Mouse (Mus musculus) right cerebral cortex, postnatal 4 days (tissue): Measurements from ENCODE around the gene Zfp609.
"Not testable (repeated sequence)": the region's sequence is repeated elsewhere in the genome, so short reads cannot be mapped to it uniquely, and the experiment has no call there.

Experiments
- DNase-seq: peaks from one replicate; pipeline ENCODE4 v3.0.0-alpha.2; 2022

Gene Zfp609

GRCm38 (mm10) chr9:65703241-65703640 lies 124.1 kb downstream of the Zfp609 start:
- no peak for DNase-seq

DNA sequence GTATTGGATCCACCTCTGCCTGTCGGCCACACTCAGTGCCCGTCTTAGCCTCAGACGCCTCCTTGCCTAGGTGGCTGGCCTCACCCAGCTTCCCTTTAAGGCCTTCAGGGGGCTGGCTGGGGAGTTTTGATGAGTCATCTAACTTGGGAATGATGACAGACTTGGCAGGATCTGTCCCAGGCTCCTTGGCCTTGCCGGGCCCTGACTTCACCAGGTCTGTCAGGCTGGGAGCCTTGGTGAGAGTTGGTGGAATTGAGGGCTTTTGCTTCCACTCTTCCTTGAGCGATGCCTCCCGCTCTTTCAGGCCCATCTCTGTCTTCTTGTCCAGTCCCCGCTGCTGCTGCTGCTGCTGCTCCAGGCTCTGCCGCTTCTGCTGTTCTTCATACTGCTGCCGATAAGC lies 125.1 kb downstream of the Zfp609 start:
- DNase-seq = no peak

DNA sequence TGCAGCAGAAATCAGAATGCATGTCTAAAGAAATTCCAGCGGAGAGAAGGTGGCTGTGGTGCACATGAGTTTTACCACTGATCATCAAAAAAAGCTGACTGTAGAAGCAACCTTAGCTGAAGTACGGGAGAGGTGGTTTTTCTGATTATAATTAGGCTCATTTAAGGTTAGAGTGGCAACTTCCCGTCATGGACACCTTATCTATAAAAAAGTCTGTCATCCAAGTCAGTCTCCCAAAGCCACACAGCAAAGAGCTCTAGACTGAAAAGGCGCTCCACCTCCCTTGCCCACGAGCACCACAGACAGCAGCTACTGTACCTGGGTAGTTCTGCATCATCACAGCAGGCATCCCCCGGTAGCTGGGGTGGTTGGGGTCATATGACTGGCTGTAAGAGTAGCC lies 126.9 kb downstream of the Zfp609 start:
- no peak for DNase-seq

DNA sequence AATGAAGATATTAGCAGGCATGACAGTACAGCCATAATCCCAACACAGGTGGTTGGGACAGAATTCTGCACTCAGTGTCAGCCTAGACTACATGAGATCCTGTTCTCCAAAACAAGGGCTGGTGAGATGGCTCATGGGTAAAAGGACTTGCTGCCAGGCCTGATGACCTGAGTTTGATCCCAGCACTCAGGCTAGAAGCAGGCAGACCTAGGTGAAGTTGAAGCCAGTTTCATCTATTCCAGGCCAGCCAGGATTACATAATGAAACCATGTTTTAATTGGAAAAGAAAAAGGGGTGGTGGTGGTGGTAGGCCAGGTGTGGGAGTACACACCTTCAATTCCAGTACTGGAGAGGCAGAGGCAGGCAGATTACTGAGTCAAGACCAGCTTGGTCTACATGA lies 129.4 kb downstream of the Zfp609 start:
- no peak for DNase-seq

GRCm38 (mm10) chr9:65697356-65697755 lies 130.0 kb downstream of the Zfp609 start:
- DNase-seq = no peak

GRCm38 (mm10) chr9:65696337-65696736 lies 131.0 kb downstream of the Zfp609 start:
- DNase-seq = no peak

DNA sequence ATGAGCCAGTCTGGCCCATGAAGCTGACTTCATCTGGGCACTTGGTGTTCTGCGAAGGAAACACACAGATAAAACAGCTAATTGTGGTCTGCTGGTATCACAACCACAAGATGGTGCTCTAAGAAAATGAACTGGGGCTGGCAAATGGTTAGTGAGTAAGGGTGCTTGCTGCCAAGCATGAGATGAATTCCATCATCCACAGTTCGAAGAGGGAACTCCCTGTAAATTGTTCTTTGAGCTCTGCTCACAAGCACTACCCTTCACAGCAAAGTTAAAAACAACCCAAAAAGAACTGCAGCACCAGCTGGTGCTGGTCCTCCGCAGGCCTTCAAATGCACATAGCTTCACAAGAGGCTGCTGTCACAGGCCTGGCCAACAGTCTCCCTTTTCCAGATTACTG lies 131.7 kb downstream of the Zfp609 start:
- DNase-seq = no peak

DNA sequence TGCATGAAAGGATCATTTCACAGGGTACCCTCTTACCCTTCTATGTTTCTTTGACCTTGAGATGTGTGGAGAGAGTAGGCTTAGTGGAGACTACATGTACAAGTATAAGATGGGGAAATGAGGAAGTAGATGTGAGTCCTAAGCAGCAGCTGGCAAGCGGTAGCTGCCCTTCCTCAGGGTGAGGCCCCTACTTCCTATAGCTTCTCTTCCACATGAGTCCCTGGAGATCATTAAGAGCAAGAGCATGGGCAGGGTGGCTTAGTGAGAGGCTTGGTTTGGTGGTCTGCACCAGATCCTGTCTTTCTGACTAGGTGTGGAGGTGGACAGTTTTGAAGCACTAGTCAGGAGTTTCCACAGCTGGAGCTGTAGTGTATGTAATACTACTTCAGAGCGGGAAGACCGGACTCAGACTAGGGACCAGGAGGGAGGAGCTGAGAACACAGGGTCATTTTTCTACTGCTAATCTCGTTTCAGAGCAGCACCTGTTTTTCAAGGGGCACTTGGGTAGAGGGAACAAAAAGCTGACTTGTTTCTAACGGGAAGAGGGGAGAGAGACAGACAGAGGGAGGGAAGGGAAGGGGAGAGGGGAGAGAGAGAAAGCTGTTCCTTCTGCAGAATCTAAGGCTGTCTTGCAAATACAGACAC lies 134.3 kb downstream of the Zfp609 start:
- no peak for DNase-seq

DNA sequence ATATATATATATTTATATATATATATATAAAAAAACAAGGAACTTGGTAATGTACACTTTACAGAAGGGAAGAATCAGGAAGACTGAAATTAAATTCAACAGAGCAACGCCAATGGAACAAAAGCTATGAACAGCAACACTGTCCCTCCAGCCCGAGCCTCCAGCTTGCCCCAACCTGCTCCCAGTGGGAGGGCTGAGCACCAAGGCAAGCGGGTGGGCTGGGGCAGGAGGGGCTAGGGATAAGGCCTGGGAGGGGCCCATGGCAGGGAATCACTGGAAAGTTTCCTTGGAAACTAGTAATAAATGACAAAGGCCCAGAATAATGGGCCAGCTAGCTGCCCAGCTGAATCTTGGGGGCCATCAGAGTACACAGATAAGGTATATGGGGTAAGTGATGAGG lies 134.9 kb downstream of the Zfp609 start:
- no peak for DNase-seq

DNA sequence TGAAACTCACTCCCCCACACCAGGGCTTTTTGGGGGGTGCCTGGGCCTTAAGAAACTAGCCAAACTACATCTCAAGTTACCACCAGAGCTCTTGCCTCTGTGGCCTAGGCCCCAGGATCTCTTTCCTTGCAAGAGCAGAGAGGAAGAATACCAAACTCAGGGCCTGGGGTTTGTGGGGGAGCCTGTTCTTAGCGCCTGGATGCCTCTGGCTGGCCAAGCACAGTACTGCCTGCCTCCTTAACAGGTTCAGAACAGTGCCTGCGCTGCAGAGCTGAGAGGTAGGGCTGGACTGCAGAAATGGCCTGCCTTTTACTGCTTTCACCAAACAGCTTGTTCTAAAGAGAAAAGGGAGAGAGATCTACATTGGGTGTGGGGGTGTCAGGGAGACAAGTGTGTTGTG lies 137.5 kb downstream of the Zfp609 start:
- DNase-seq = not testable (repeated sequence)

DNA sequence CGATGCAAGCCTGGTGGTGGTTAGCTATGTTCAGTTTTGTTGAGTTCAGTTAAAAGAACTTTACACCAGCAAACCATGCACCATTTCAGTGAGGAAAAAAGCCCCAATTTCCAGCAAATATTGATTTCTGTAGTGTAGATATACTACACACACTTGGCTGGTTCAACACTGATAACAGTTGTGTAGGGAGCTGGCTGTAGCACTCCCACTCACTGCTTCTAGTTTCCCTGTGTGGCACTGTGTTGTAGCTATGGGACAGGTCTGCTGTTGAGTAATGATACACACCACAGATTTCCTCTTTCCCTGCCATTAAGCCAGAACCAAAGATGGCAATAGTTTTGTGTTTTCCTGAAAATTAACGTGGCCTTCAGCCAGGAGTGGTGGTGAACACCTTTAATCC lies 142.7 kb downstream of the Zfp609 start:
- no peak for DNase-seq

- DNase-seq = no peak
These were observed 144.4 kb downstream of the Zfp609 start for GRCm38 (mm10) chr9:65682994-65683393.

DNA sequence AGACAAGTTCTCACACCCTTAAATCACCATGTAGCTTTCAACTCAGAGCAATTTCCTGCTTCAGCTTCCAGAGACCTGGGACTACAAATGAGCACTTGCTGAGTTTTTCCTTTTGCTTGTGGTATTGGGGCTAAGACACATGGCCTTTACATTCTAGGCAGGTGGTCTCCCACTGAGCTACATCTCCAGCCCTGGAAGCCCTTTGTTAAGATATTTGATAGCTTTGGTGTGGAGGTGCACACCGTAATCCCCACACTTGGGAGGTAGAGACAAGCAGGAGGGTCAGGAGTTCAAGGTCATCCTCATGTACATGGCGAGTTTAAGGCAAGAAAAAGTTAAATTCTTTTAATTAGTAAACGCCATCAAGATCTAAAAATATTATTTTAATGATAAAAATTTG lies 145.2 kb downstream of the Zfp609 start:
- DNase-seq = no peak

GRCm38 (mm10) chr9:65681634-65681940 lies 145.8 kb downstream of the Zfp609 start:
- no peak for DNase-seq

GRCm38 (mm10) chr9:65680938-65681633 lies 146.3 kb downstream of the Zfp609 start:
- no peak for DNase-seq

DNA sequence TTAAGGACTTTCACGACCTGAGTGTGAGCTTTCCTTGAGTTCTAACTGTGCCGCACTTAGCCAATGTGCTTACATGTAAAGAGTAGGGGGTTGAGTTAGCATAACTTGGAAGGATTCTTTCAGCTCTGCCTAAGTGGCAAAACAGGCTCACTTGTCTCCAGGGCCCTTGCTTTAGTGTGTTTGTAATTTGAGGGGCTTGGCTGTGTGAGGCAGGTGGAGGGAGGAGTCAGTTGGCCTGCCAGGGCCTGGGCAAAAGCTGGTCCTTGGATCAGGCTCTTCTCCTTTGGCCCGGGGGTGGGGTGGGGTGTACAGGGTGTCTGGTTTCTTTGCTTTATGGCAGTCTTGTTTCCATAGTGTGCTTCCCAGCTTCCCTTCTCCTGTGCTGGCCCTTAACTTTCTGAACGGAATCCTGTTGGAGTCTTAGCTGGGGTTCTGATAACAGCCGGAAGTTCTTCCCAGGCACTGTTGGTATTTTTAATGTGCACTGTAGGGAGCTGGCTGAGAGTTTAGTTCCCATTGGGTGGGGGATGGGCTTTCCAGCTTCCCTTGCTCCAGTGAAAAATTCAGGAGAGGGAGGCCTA lies 148.1 kb downstream of the Zfp609 start:
- peak; percentile 30 for DNase-seq

GRCm38 (mm10) chr9:65677119-65677462 lies 150.3 kb downstream of the Zfp609 start:
- DNase-seq = no peak

DNA sequence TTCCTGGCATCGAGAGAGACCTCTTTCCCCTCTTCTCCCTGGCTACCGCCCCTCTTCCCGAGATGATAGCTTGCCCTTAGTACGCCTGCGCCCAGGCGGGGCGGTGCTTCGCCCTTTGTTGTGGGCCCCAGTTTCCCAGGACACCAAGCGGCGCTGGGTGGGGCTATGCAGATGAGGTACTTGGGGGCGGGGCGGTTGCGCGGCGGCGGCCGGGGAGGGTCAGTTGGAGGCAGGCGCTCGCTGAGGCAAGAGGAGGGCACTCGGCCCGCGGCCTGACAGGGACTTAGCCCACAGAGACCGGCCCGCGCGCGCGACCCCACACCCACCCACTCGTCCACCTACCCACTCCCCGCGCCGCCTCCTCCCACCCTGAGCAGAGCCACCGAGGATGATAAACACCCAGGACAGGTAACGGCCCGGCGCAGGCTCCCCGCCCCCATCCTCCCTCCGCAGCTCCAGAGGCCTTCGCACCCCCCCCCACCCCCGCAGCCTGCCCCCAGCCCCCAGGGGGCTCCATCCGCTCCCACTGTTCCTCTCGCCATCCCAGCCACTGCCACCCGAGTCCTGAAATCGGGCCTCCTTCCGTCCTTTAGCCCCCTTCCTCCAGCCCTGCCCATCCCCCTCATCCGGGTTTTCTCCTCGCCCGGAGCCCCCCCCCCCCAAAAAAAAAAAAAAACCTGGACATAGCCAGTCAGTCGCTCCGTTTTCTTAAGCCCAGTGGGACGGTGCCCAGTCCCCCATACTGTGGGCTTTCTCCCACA lies 150.8 kb downstream of the Zfp609 start:
- peak; percentile 97 for DNase-seq

- no peak for DNase-seq
These were observed 151.7 kb downstream of the Zfp609 start for GRCm38 (mm10) chr9:65675461-65676357.

DNA sequence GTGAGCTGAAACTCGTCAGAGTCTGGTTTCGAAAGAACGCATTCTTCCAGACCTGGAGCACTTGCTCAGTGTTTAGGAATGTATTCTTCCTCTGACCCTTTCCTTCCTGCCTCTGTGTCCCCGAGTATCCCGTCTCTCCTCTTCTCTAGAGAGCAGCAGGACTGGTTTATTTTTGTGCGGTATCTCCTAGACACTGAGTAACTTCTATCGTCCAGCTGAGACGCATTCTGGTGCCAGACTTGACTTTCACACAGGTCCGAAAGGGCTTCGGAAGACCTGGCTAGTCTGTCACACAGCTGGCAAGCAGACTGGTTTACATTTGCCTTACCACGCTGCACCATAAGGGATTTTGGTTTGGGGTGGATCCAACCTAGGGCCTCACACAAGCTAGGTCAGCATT lies 154.4 kb downstream of the Zfp609 start:
- no peak for DNase-seq

GRCm38 (mm10) chr9:65671431-65671931 lies 155.9 kb downstream of the Zfp609 start:
- DNase-seq = no peak

DNA sequence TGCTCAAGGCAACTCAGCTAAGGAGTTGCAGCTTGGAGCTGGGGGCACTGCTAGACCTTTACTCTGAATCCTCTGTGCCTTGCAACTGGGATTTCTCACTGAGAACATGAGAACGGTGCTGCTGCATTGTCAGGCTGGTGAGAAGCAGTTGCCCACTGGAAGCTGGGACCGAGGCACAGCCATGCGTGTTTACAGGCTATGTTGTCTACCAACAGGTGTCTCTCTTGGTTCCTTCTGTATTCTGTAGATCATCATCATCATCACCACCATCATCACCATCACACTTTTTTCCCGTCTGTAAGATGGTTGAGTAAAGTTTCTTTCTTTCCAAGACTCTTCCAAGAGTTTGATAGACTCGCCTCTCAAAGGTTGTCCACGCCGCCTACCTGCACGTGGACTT lies 159.7 kb downstream of the Zfp609 start, which contains the start of gene Oaz2:
Oaz2 (plus strand) TSS at position 301 of the 400 bp plus-strand sequence.
- no peak for DNase-seq

DNA sequence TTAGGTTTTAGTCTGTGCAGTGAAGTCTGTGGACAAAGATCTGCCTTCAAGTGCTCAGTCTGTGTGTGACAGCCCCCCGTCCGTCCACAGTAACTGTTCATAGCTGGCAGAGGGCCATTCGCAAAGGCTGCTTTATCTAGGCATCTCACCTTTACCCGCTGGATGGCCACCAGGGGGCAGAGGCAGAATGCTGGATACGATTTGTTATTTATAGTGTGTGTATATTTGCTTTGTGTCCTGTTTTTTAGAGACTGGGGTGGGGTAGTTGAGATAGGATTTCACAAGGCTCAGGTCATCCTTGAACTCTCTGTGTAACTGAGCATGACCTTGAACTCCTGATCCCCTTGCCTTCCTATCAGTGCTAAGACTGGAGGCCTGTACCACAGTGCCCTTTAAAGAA lies 161.3 kb downstream of the Zfp609 start:
- peak; percentile 65 for DNase-seq
